Mouse (Mus musculus) heart, adult 2 months (tissue): Measurements from ENCODE around the gene P3h2. TPM values are rescaled to one million over a fixed set of nuclear protein-coding genes. Genes with fewer than 3 reads are reported as not detected.

Experiments
- DNase-seq, 2 experiments: peaks; one replicate each; pipeline ENCODE4 v3.0.0; 2021
- H3K27ac ChIP-seq: fragments of 200-600 bp; 2 replicates; pipeline ENCODE4 v1.8.1; 2022
- H3K27me3 ChIP-seq: fragments of 200-500 bp; 2 replicates; pipeline ENCODE4 v1.6.1; 2012; ENCODE audit warnings: mild to moderate bottlenecking, low read length, inconsistent platforms, mixed read lengths; ENCODE audit not compliant: control insufficient read depth, insufficient read depth
- H3K36me3 ChIP-seq: fragments of 200-500 bp; 2 replicates; pipeline ENCODE4 v1.6.1; 2012; ENCODE audit warnings: low read length, inconsistent platforms; ENCODE audit not compliant: control insufficient read depth, insufficient read depth
- H3K4me1 ChIP-seq: fragments of 200-500 bp; 2 replicates; pipeline ENCODE4 v1.6.1; 2011; ENCODE audit warnings: low read length; ENCODE audit not compliant: control insufficient read depth, insufficient read depth
- H3K4me3 ChIP-seq: fragments of 200-600 bp; 2 replicates; pipeline ENCODE4 v1.8.1; 2022
- H3K79me2 ChIP-seq: fragments of 200-500 bp; replicated peaks from 2 replicates; pipeline ENCODE4 v1.6.1; 2012; ENCODE audit warnings: mild to moderate bottlenecking, inconsistent platforms, low read length, moderate library complexity, mixed read lengths; ENCODE audit not compliant: control insufficient read depth, insufficient read depth
- H3K9ac ChIP-seq: fragments of 200-500 bp; 2 replicates; pipeline ENCODE4 v1.6.1; 2012; ENCODE audit warnings: low read depth, mild to moderate bottlenecking, control low read depth, inconsistent platforms, low read length, mixed read lengths
- CTCF ChIP-seq: fragments of 200-600 bp; IDR thresholded peaks from 2 replicates; pipeline ENCODE4 v1.8.1; 2022; ENCODE audit warnings: antibody characterized with exemption, mild to moderate bottlenecking, moderate library complexity
- EP300 ChIP-seq: fragments of 200-500 bp; IDR thresholded peaks from 2 replicates; pipeline ENCODE4 v1.6.1; 2011; ENCODE audit warnings: low read depth, low read length, control low read depth; ENCODE audit not compliant: insufficient read depth
- POLR2A ChIP-seq: fragments of 200-500 bp; IDR thresholded peaks from 2 replicates; pipeline ENCODE4 v1.6.1; 2011; ENCODE audit warnings: mild to moderate bottlenecking, low read depth, low read length, control low read depth; ENCODE audit not compliant: insufficient read depth
- WGBS: fragments of 180-500 bp; shearing (Covaris S2); methylation state at CpG from one replicate; pipeline ENCODE4 v1.1.7; 2018; 5-methylcytosine and 5-hydroxymethylcytosine counted together
- intact Hi-C: fragments of 180-260 bp; cut with DNase I; formaldehyde crosslinking; loops from one replicate; pipeline ENCODE4 v1.15.1; 2025
- polyA plus RNA-seq: library from polyadenylated mRNA; depleted of rRNA; stranded (reverse); fragments of >200 nt; gene quantifications from 2 replicates; pipeline ENCODE4 v1.2.3, GENCODE M21; 2012
- total RNA-seq, 2 experiments: library from RNA; stranded (reverse); gene quantifications; 2 replicates each; pipeline ENCODE4 v1.2.3; 2021

P3h2 gene
- total and polyA plus RNA-seq, 3 experiments: 1.2 to 4.3 (median 4.2) TPM

DNA sequence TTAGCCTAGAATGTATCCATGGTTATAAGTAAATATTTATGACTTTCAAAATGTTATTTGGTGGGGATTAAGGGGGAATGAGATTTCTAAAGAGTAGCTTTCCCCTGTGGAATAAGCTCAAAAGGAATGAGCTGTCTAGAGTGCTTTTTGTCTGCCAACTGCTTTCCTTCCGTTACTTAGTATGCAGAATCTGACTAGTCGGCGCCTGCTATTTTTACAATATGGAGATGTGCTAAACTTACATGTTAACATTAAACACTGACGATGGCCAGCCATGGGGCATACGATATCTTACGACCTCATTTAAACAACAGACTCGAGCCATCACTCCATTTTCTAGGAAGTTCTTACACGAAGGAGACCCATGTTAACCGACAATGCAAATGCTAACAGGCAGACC is 102.7 kb downstream of the P3h2 start:
- TF ChIP-seq EP300 (no peak), POLR2A (no peak), CTCF (no peak)
- no peaks in the 10 kb centered on the region for H3K27me3 ChIP-seq
- whole genome bisulfite sequencing: 43% methylated on average over 9 of the region's 9 CpGs
- H3K27ac ChIP-seq: no peak overlapping the region
- intact Hi-C loops: no loop called here
- no peaks in the 10 kb centered on the region for H3K36me3 ChIP-seq
- DNase-seq: no peak
- H3K4me3 ChIP-seq: no peak overlapping the region
- no peak overlapping the region for H3K9ac ChIP-seq
- H3K4me1 ChIP-seq: peaks cover 3% of the 10 kb centered on the region
- no peaks in the 10 kb centered on the region for H3K79me2 ChIP-seq

GRCm38 (mm10) chr16:25994605-25995004 is 111.0 kb downstream of the P3h2 start:
- Histone ChIP-seq H3K27ac (no peak overlapping the region), H3K4me1 (no peaks in the 10 kb centered on the region), H3K9ac (no peak overlapping the region), H3K27me3 (no peaks in the 10 kb centered on the region), H3K4me3 (no peak overlapping the region), H3K36me3 (no peaks in the 10 kb centered on the region), H3K79me2 (no peaks in the 10 kb centered on the region)
- 87% methylated on average over 3 of the region's 3 CpGs for WGBS
- intact Hi-C loops: no loop called here
- no peak for DNase-seq
- TF ChIP-seq EP300: no peak
- TF ChIP-seq POLR2A: no peak
- no peak for TF ChIP-seq CTCF

- Histone ChIP-seq H3K4me1 (no peaks in the 10 kb centered on the region), H3K9ac (no peak overlapping the region), H3K27ac (no peak overlapping the region), H3K79me2 (no peaks in the 10 kb centered on the region), H3K4me3 (no peak overlapping the region), H3K36me3 (no peaks in the 10 kb centered on the region), H3K27me3 (no peaks in the 10 kb centered on the region)
- TF ChIP-seq CTCF: no peak
- TF ChIP-seq POLR2A: no peak
- TF ChIP-seq EP300: no peak
- DNase-seq: no peak
- intact Hi-C loops: loop anchor here (5.0 kb wide), 1 partner anchor 120 kb away; the partner anchor contains the start of gene P3h2
- WGBS: 95% methylated on average over 5 of the region's 5 CpGs
Observed at GRCm38 (mm10) chr16:25987221-25987620, 118.4 kb downstream of the P3h2 start.

DNA sequence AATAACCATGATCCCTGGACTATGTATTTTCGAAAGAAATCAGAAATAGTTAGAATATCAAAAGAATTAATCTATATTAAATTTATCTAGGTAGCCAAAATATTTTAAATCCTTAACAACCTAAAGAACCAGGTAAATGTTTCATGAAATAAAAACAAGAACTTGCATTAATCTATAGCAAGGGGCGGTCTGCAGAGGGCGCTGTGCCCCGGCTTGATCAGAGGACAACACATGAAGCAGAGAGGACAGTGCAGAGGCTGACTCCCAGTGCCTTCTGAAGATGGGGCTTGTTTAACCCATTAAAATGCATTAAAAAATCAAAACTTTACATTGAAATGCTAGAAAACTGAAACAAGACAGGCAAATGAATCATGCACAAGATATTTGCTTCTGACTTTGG is 121.9 kb downstream of the P3h2 start:
- Histone ChIP-seq H3K27ac (no peak overlapping the region), H3K4me3 (no peak overlapping the region), H3K9ac (no peak overlapping the region), H3K36me3 (no peaks in the 10 kb centered on the region), H3K27me3 (no peaks in the 10 kb centered on the region), H3K4me1 (no peaks in the 10 kb centered on the region), H3K79me2 (no peaks in the 10 kb centered on the region)
- WGBS: 45% methylated on average over 4 of the region's 4 CpGs
- TF ChIP-seq POLR2A (no peak), CTCF (peak; percentile 65)
- intact Hi-C loops: no loop called here
- peak in 1 of 2 experiments; percentile 33 for DNase-seq

DNA sequence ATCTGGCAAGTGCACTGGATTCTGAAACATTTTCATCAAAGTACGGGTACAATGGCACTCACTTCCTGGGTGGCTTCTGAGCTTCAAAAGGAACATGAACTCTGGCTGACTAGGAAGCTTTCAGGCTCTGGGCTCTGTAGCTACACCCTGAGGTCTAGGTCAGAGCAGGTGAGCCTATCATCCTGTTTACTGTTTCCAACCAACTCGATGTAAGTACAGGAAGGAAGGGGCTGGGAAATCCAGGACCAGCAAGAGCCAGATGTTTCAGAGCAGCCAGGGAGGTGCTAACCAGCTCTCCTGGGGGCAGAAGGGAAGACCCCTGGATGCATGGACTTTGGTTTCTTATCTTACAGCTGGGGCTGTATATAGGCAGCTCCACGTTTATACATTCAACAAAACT is 126.5 kb downstream of the P3h2 start:
- peak overlapping the region; percentile 54; the same call in 1 of the 2 replicates for H3K27ac ChIP-seq
- intact Hi-C loops: no loop called here
- H3K27me3 ChIP-seq: no peaks in the 10 kb centered on the region
- peaks cover 2% of the 10 kb centered on the region for H3K4me1 ChIP-seq
- no peak for DNase-seq
- no peaks in the 10 kb centered on the region for H3K79me2 ChIP-seq
- WGBS: 39% methylated on average over 3 of the region's 3 CpGs
- no peak overlapping the region for H3K9ac ChIP-seq
- no peaks in the 10 kb centered on the region for H3K36me3 ChIP-seq
- no peak overlapping the region for H3K4me3 ChIP-seq
- TF ChIP-seq POLR2A (no peak), EP300 (no peak), CTCF (no peak)

DNA sequence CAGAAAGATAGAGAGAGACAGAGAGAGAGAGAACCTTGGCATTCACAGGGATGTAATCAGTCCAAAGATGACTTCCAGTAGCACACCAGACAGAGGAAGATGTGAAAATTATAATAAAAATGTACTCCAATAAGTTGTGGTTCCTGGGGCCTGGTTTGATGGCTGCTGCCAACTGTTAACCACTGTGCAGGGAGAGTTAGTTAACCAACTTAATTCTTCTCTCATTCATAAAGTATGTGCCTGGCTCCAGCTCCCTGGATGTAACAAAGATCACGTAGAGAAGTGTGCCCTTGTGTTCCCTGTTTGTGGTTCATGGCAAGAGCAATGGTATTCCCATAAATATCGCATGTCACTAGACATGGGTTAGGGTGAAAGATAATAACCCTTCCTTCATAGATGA is 128.4 kb downstream of the P3h2 start:
- H3K79me2 ChIP-seq: no peaks in the 10 kb centered on the region
- no peak for DNase-seq
- TF ChIP-seq EP300 (no peak), CTCF (no peak), POLR2A (no peak)
- H3K4me3 ChIP-seq: no peak overlapping the region
- intact Hi-C loops: no loop called here
- no peak overlapping the region for H3K27ac ChIP-seq
- H3K9ac ChIP-seq: no peak overlapping the region
- WGBS: 89% methylated on average over 2 of the region's 2 CpGs
- H3K27me3 ChIP-seq: no peaks in the 10 kb centered on the region
- H3K4me1 ChIP-seq: peaks cover 2% of the 10 kb centered on the region
- H3K36me3 ChIP-seq: no peaks in the 10 kb centered on the region
